Mouse (Mus musculus) bone marrow, adult 2 months (tissue): Measurements from ENCODE around the gene Cacna2d3. TPM values are rescaled to one million over a fixed set of nuclear protein-coding genes. Genes with fewer than 3 reads are reported as not detected.
A peak's percentile ranks its signal among the peaks of the same experiment; 100 is the strongest.

Experiments
- H3K27ac ChIP-seq: fragments of 200-500 bp; 2 replicates; pipeline ENCODE4 v1.5.1; 2012; ENCODE audit warnings: low read depth, mild to moderate bottlenecking, control low read depth, inconsistent platforms, low read length; ENCODE audit not compliant: control insufficient read depth, poor library complexity, insufficient read depth
- H3K4me1 ChIP-seq: fragments of 200-500 bp; 2 replicates; pipeline ENCODE4 v1.6.1; 2011; ENCODE audit warnings: low read length; ENCODE audit not compliant: control insufficient read depth, insufficient read depth
- H3K4me3 ChIP-seq: fragments of 200-500 bp; replicated peaks from 2 replicates; pipeline ENCODE3; 2011; ENCODE audit warnings: mild to moderate bottlenecking, low read depth, low read length, control low read depth; ENCODE audit not compliant: control insufficient read depth
- CTCF ChIP-seq: fragments of 200-500 bp; IDR thresholded peaks from 2 replicates; pipeline ENCODE4 v1.5.1; 2011; ENCODE audit warnings: low read length, control low read depth; ENCODE audit not compliant: control insufficient read depth, insufficient read depth
- POLR2A ChIP-seq: fragments of 200-500 bp; IDR thresholded peaks from 2 replicates; pipeline ENCODE4 v1.6.1; 2011; ENCODE audit warnings: low read depth, mild to moderate bottlenecking, control low read depth, low read length, borderline replicate concordance; ENCODE audit not compliant: control insufficient read depth
- WGBS: fragments of 180-500 bp; shearing (Covaris S2); methylation state at CpG from one replicate; pipeline ENCODE4 v1.1.7; 2018; 5-methylcytosine and 5-hydroxymethylcytosine counted together
- polyA plus RNA-seq: library from polyadenylated mRNA; stranded (reverse); fragments of >200 nt; gene quantifications from 2 replicates; pipeline ENCODE4 v1.2.4, GENCODE M21; 2011; ENCODE audit warnings: low replicate concordance; ENCODE audit not compliant: missing spikeins, insufficient read depth, insufficient read length

The Cacna2d3 gene
- polyA plus RNA-seq, 1 experiment: 1.00 TPM

GRCm38 (mm10) chr14:29111666-29112065 lies 610.0 kb downstream of the Cacna2d3 start:
- H3K4me3 ChIP-seq: no peak overlapping the region
- WGBS: 72% methylated on average over 6 of the region's 6 CpGs
- no peak for TF ChIP-seq CTCF
- TF ChIP-seq POLR2A: no peak

GRCm38 (mm10) chr14:29110351-29111091 lies 611.1 kb downstream of the Cacna2d3 start:
- H3K4me3 ChIP-seq: no peak overlapping the region
- WGBS: 72% methylated on average over 9 of the region's 9 CpGs
- no peaks in the 10 kb centered on the region for H3K4me1 ChIP-seq
- TF ChIP-seq CTCF (no peak), POLR2A (no peak)
- H3K27ac ChIP-seq: no peak overlapping the region; the same call in 1 of the 2 replicates

More at GRCm38 (mm10) chr14:29111666-29112065, 610.0 kb downstream of the Cacna2d3 start:
- Histone ChIP-seq H3K4me1 (no peaks in the 10 kb centered on the region), H3K27ac (no peak overlapping the region)

- 68% methylated on average over 5 of the region's 5 CpGs for WGBS
- Histone ChIP-seq H3K4me1 (no peaks in the 10 kb centered on the region), H3K4me3 (no peak overlapping the region), H3K27ac (no peak overlapping the region)
- TF ChIP-seq CTCF (no peak), POLR2A (no peak)
These were observed 614.2 kb downstream of the Cacna2d3 start for GRCm38 (mm10) chr14:29107464-29107863.

- no peak overlapping the region for H3K27ac ChIP-seq
- H3K4me3 ChIP-seq: no peak overlapping the region
- no peak for TF ChIP-seq POLR2A
- no peak for TF ChIP-seq CTCF
- H3K4me1 ChIP-seq: no peaks in the 10 kb centered on the region
- WGBS: 82% methylated on average over 12 of the region's 12 CpGs
These were observed 623.9 kb downstream of the Cacna2d3 start for GRCm38 (mm10) chr14:29097776-29098175.

GRCm38 (mm10) chr14:29095431-29095830 lies 626.2 kb downstream of the Cacna2d3 start:
- Histone ChIP-seq H3K4me1 (no peaks in the 10 kb centered on the region), H3K4me3 (no peak overlapping the region), H3K27ac (no peak overlapping the region)
- 75% methylated on average over 5 of the region's 5 CpGs for WGBS
- TF ChIP-seq CTCF (no peak), POLR2A (no peak)

- WGBS: 5% methylated on average over 5 of the region's 5 CpGs
- no peak overlapping the region for H3K4me3 ChIP-seq
- H3K4me1 ChIP-seq: no peaks in the 10 kb centered on the region
- no peak overlapping the region for H3K27ac ChIP-seq
- TF ChIP-seq POLR2A (no peak), CTCF (peak; percentile 26; the same call in 1 of the 2 replicates)
These were observed 631.6 kb downstream of the Cacna2d3 start for GRCm38 (mm10) chr14:29090074-29090473.

GRCm38 (mm10) chr14:29086528-29086927 lies 635.1 kb downstream of the Cacna2d3 start:
- TF ChIP-seq CTCF (no peak), POLR2A (no peak)
- Histone ChIP-seq H3K27ac (no peak overlapping the region), H3K4me3 (no peak overlapping the region), H3K4me1 (no peaks in the 10 kb centered on the region)
- WGBS: 59% methylated on average over 4 of the region's 4 CpGs

- H3K4me1 ChIP-seq: no peaks in the 10 kb centered on the region
- 75% methylated on average over 7 of the region's 7 CpGs for WGBS
- H3K4me3 ChIP-seq: no peak overlapping the region
- TF ChIP-seq CTCF (no peak), POLR2A (no peak)
- H3K27ac ChIP-seq: no peak overlapping the region
These were observed 636.0 kb downstream of the Cacna2d3 start for GRCm38 (mm10) chr14:29085493-29086159.
